Mouse (Mus musculus) ES-CJ7 (cell line): ENCODE data around the gene Zfhx2.
A peak's percentile ranks its signal among the peaks of the same experiment; 100 is the strongest.

Experiments
- DNase-seq: peaks from one replicate; pipeline ENCODE4 v3.0.0; 2011; ENCODE audit warnings: low read depth, low spot score

Gene Zfhx2

GRCm38 (mm10) chr14:55105836-55106809 lies 14.0 kb upstream of the Zfhx2 start, which contains the start of gene Ap1g2:
TSS of gene Ap1g2 (minus strand) at chr14:55106593.
- peak; percentile 90 for DNase-seq

- DNase-seq, result no peak
These were observed 13.3 kb upstream of the Zfhx2 start for GRCm38 (mm10) chr14:55105386-55105785.

- no peak for DNase-seq
These were observed 12.2 kb upstream of the Zfhx2 start for GRCm38 (mm10) chr14:55104365-55104764.

- no peak for DNase-seq
These were observed 10.2 kb upstream of the Zfhx2 start for GRCm38 (mm10) chr14:55102253-55102785.

GRCm38 (mm10) chr14:55101592-55101991 lies 9.5 kb upstream of the Zfhx2 start:
- peak; percentile 70 for DNase-seq

GRCm38 (mm10) chr14:55098067-55098466 lies 5.9 kb upstream of the Zfhx2 start:
- DNase-seq, result peak; percentile 82

GRCm38 (mm10) chr14:55097646-55098045 lies 5.5 kb upstream of the Zfhx2 start:
- no peak for DNase-seq

GRCm38 (mm10) chr14:55096573-55097087 lies 4.5 kb upstream of the Zfhx2 start:
- DNase-seq, result no peak

- no peak for DNase-seq
These were observed 3.5 kb upstream of the Zfhx2 start for GRCm38 (mm10) chr14:55095671-55096070.

- no peak for DNase-seq
These were observed 3.1 kb upstream of the Zfhx2 start for GRCm38 (mm10) chr14:55095263-55095662.

GRCm38 (mm10) chr14:55094704-55095231 lies 2.6 kb upstream of the Zfhx2 start, which contains the start of gene Thtpa:
TSS of gene Thtpa (plus strand) at chr14:55094784.
- peak; percentile 81 for DNase-seq

GRCm38 (mm10) chr14:55093927-55094326 lies 1.8 kb upstream of the Zfhx2 start:
- peak; percentile 85 for DNase-seq

- DNase-seq, result no peak
These were observed 787 bp downstream of the Zfhx2 start for GRCm38 (mm10) chr14:55091209-55091865.

GRCm38 (mm10) chr14:55089199-55089947 lies 2.8 kb downstream of the Zfhx2 start:
- peak; percentile 81 for DNase-seq

GRCm38 (mm10) chr14:55086009-55086514 lies 6.1 kb downstream of the Zfhx2 start:
- peak; percentile 100 for DNase-seq

GRCm38 (mm10) chr14:55085324-55086008 lies 6.7 kb downstream of the Zfhx2 start:
- DNase-seq, result peak; percentile 88

GRCm38 (mm10) chr14:55083481-55083880 lies 8.6 kb downstream of the Zfhx2 start:
- DNase-seq, result no peak

- DNase-seq, result peak; percentile 63
These were observed 11.0 kb downstream of the Zfhx2 start for GRCm38 (mm10) chr14:55081105-55081504.

GRCm38 (mm10) chr14:55079214-55079970 lies 12.7 kb downstream of the Zfhx2 start:
- DNase-seq, result peak; percentile 91
